Mouse (Mus musculus): ENCODE results near the gene Poc1b.

DNA sequence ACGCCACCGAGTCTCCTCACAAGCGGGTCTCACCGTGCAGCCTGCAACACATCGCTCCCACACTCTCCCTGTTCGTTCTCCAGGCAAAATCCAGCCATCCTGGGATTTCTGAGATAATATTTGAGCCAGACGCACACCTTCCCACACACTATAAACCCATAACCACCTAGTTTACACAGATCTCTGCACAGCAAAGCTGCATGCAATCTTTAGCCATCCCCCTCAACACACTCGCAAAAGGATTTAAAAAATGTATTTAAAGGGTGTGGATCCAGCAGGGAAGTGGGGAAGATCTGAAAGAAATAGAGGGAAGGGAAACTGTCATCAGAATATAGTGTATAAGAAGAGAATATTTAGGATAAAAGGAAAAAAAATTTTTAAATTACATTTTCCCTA, 9.4 kb downstream of the Poc1b start:
- TF ChIP-seq CTCF (IDR thresholded peaks at IDR 0.05; ENCODE audit: borderline replicate concordance, control insufficient read depth, extremely low read depth, insufficient read depth, low read length, poor library complexity): no peak
- TF ChIP-seq POLR2A (IDR thresholded peaks at IDR 0.05; ENCODE audit: control insufficient read depth, extremely low read depth, insufficient read depth, low read length, poor library complexity): no peak

Measured in thymus, adult 2 months (tissue).